Mouse (Mus musculus) heart, embryonic 15.5 days (tissue): Measurements from ENCODE around the gene Rcan1. TPM values are rescaled to one million over a fixed set of nuclear protein-coding genes. Genes with fewer than 3 reads are reported as not detected.
"Not testable (repeated sequence)": the region's sequence is repeated elsewhere in the genome, so short reads cannot be mapped to it uniquely, and the experiment has no call there.

Source experiments
- ATAC-seq: fragments of 200-750 bp; cut with Nextera tagmentation; replicated peaks from 2 replicates; pipeline ENCODE4 v1.8.0; 2017; ENCODE audit warnings: low read depth, moderate TSS enrichment; ENCODE audit not compliant: insufficient number of reproducible peaks, insufficient read depth, low FRiP score
- H3K27ac ChIP-seq: fragments of 300-500 bp; sonication (generic); 2 replicates; pipeline ENCODE4 v1.5.1; 2015; ENCODE audit warnings: mild to moderate bottlenecking, inconsistent platforms
- H3K27me3 ChIP-seq: fragments of 300-500 bp; sonication (generic); 2 replicates; pipeline ENCODE4 v1.6.1; 2015; ENCODE audit warnings: inconsistent platforms
- H3K36me3 ChIP-seq: fragments of 300-500 bp; sonication (generic); 2 replicates; pipeline ENCODE4 v1.6.1; 2015; ENCODE audit warnings: mild to moderate bottlenecking, inconsistent platforms
- H3K4me1 ChIP-seq: fragments of 300-500 bp; sonication (generic); replicated peaks from 2 replicates; pipeline ENCODE4 v1.6.1; 2015; ENCODE audit warnings: inconsistent platforms
- H3K4me2 ChIP-seq: fragments of 300-500 bp; sonication (generic); 2 replicates; pipeline ENCODE4 v1.6.1; 2015; ENCODE audit warnings: inconsistent platforms, mild to moderate bottlenecking, moderate library complexity
- H3K4me3 ChIP-seq: fragments of 300-500 bp; sonication (generic); 2 replicates; pipeline ENCODE4 v1.5.1; 2015; ENCODE audit warnings: mild to moderate bottlenecking, inconsistent platforms
- H3K9ac ChIP-seq: fragments of 300-500 bp; sonication (generic); 2 replicates; pipeline ENCODE4 v1.6.1; 2015; ENCODE audit warnings: mild to moderate bottlenecking, inconsistent platforms
- H3K9me3 ChIP-seq: fragments of 300-500 bp; sonication (generic); replicated peaks from 2 replicates; pipeline ENCODE4 v1.6.1; 2016; ENCODE audit warnings: inconsistent platforms
- WGBS: fragments of 180-500 bp; shearing (Covaris S2); methylation state at CpG from one replicate; pipeline ENCODE4 v1.1.7; 2015; ENCODE audit warnings: mixed read lengths; 5-methylcytosine and 5-hydroxymethylcytosine counted together
- polyA plus RNA-seq: library from polyadenylated mRNA; unstranded; fragments of >200 nt; fragmentation: Nextera tagmentation; extraction: Ambion mirVana; gene quantifications from 2 replicates; pipeline ENCODE4 v1.2.1, GENCODE M21; 2015

The Rcan1 gene
- polyA plus RNA-seq, 1 experiment from 2014 or later = 94.4 TPM

DNA sequence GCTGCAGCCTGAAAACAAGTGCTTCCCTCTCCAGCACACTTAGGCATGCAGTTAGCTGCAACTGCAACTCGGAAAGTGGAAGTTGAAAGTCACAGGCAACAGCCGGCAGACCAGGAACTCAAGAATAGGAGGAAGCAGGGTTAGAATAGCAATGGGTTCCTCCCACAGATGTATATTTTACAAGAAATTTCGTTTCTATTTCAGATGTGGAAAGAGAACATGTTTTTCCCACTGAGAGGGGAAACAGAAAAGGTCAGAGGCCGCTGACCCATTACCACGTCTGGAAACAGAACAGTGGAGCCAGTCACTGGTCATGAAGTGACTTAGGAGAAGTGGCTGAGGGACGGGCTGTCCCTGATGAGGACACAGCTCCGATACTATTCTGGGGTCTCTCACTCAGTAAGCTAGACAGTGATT is 55.0 kb downstream of the Rcan1 start:
- peak overlapping the region; percentile 81 for H3K27ac ChIP-seq
- H3K9ac ChIP-seq = no peak overlapping the region
- H3K27me3 ChIP-seq = no peaks in the 10 kb centered on the region
- H3K4me1 ChIP-seq = peaks cover 43% of the 10 kb centered on the region
- 31% methylated on average over 7 of the region's 7 CpGs for WGBS
- ATAC-seq = no peak
- H3K4me2 ChIP-seq = no peak overlapping the region
- no peaks in the 10 kb centered on the region for H3K9me3 ChIP-seq
- 0 out of 2 replicates have a peak, but pooled peaks cover 3% of the 10 kb centered on the region for H3K36me3 ChIP-seq
- no peak overlapping the region for H3K4me3 ChIP-seq

DNA sequence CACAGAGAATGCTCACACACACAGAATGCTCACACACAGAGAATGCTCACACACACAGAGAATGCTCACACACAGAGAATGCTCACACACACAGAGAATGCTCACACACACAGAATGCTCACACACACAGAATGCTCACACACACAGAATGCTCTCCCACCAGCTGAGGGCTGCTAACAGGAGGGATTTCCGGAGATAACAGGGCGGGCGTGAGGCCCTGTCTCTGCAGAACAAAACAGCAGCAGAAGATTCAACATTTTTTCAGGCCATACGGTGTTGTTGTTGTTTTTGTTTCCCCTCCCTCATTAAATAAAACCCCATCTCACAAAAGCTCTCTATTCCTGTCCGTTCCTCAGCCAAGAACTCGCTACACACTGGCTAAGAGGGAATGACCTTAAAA is 55.6 kb downstream of the Rcan1 start:
- H3K4me3 ChIP-seq, ATAC-seq, H3K27me3 ChIP-seq, H3K36me3 ChIP-seq, H3K9me3 ChIP-seq, H3K9ac ChIP-seq, H3K4me2 ChIP-seq: not testable (repeated sequence)
- Histone ChIP-seq H3K4me1 (peaks cover 40% of the 10 kb centered on the region), H3K27ac (peak overlapping the region; percentile 81)
- WGBS = 29% methylated on average over 6 of the region's 6 CpGs

DNA sequence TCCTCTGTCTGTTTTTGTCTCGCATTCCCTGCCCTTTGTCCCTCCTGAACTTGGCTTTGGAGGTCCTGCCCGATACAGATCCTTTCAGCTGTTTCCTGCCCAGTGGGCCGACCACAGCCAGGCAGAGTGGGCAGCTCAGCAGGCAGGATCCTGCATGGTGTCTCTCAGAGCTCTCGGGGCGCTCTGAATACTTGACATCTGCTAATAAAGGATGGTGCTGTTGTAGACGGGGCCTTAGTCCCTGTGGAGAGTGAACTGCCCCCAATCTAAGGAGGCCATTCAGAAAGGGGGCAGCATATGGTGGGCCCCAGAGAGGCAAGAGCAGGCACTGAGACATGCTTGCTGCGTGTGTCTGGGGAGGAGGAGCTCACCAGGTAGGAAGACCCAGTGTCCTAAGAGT is 57.8 kb downstream of the Rcan1 start:
- Histone ChIP-seq H3K4me2 (no peak overlapping the region), H3K4me3 (no peak overlapping the region), H3K36me3 (0 out of 2 replicates have a peak, but pooled peaks cover 3% of the 10 kb centered on the region), H3K9me3 (no peaks in the 10 kb centered on the region), H3K27me3 (no peaks in the 10 kb centered on the region), H3K27ac (peak overlapping the region; percentile 56), H3K9ac (peak overlapping the region; percentile 30), H3K4me1 (peaks cover 48% of the 10 kb centered on the region)
- WGBS = 46% methylated on average over 7 of the region's 7 CpGs
- ATAC-seq = no peak

DNA sequence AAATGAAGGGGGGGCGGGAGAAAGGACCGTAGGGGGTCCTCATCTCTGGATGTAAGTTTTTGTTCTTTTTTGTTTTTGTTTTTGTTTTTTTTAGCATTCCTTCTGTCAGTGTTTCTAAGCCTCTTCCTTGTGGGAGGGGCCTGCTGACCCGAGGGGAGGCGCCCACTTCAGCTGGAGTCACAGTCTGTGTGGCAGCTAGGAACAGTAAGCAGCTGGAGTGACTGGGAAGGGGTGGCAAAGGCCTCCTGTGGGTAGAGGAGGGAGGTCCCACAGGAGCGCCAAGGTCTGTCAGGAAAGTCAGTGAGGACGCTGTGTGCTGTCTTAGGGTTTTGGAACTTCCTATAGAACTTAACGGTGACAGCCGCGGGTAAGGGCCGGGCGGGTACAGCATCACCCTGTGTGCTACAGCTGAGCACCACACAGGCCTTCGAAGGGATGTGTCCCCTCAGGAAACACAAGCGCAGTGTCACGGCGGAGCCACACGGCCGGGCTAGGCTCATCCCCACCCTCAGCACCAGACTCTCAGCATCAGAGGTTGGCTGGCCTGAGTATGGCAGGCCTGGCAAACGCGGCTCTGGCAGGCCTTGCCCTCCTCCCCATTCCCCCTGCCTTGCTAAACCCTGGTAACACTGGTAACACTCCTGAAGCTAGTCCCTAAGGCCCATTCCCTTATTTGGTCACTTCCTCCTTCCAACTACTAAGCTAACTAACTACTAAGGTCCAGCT is 58.5 kb downstream of the Rcan1 start:
- H3K9ac ChIP-seq = no peak overlapping the region
- H3K4me2 ChIP-seq = no peak overlapping the region
- no peak; the same call in 1 of the 2 replicates for ATAC-seq
- whole genome bisulfite sequencing = 69% methylated on average over 19 of the region's 19 CpGs
- H3K9me3 ChIP-seq = no peaks in the 10 kb centered on the region
- no peak overlapping the region for H3K4me3 ChIP-seq
- peak overlapping the region; percentile 56 for H3K27ac ChIP-seq
- H3K27me3 ChIP-seq = no peaks in the 10 kb centered on the region
- no peaks in the 10 kb centered on the region for H3K36me3 ChIP-seq
- peaks cover 52% of the 10 kb centered on the region for H3K4me1 ChIP-seq

DNA sequence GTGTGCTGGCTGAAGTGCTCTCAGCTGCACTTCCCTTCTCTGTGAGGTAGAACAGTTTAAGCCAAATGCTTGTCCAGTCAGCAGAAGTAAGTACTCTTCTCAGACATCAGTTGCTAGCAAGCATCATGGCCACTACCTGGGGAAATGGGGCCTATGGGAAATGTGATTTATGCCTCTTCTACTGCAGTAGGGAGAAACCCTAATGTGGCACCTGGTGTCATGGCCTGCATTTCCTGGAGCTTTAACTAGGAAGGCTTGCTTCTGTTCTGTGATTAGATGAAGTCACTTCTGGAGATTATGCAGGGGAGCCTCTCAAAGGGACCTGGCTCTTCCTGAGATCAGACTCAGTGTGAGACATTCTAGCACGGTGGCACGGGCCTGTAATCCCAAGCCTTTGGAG is 60.3 kb downstream of the Rcan1 start:
- Histone ChIP-seq H3K27ac (no peak overlapping the region), H3K9ac (no peak overlapping the region), H3K4me2 (no peak overlapping the region), H3K4me1 (peaks cover 39% of the 10 kb centered on the region), H3K36me3 (no peaks in the 10 kb centered on the region), H3K4me3 (no peak overlapping the region), H3K27me3 (no peaks in the 10 kb centered on the region), H3K9me3 (no peaks in the 10 kb centered on the region)
- WGBS = 79% methylated on average over 2 of the region's 2 CpGs
- no peak for ATAC-seq

DNA sequence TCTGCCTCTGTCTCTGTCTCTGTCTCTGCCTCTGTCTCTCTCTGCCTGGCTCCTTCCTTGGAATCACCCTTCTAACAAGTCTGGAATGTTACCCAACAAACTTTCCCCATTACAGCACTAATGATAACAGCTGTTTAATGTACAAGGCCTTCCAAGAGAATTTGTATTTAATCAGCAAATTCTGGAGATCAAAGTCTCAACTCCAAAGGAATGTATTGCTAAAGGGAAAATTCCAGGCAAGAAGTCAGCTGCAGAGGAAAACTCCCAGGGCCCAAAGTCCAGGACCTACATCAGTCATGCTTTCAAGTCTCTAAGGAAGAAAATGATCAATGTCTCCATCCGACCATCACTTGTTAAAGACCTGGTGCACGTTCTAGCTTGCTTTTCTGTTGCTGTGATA is 62.8 kb downstream of the Rcan1 start:
- H3K9me3 ChIP-seq = no peaks in the 10 kb centered on the region
- peaks cover 34% of the 10 kb centered on the region for H3K4me1 ChIP-seq
- no peaks in the 10 kb centered on the region for H3K27me3 ChIP-seq
- H3K4me3 ChIP-seq = no peak overlapping the region
- WGBS = 67% methylated on average over 2 of the region's 2 CpGs
- H3K27ac ChIP-seq = no peak overlapping the region
- H3K9ac ChIP-seq = no peak overlapping the region
- no peaks in the 10 kb centered on the region for H3K36me3 ChIP-seq
- H3K4me2 ChIP-seq = no peak overlapping the region
- ATAC-seq = no peak

DNA sequence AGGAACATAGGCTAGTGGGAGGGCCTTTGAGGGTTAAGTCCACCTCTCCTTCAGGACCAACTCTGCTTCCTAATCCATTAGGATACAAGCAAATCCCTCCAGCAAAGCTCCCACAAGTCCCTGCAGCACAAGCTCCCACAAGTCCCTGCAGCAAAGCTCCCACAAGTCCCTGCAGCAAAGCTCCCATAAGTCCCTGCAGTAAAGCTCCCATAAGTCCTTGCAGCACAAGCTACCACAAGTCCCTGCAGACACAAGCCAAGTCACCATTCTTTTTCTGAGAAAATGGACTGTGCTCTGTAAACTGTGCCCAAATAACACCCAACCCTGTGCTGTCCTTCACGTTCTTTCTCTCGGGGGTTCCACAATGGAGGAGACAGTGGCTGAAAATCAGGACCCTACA is 66.5 kb downstream of the Rcan1 start:
- Histone ChIP-seq H3K4me3 (no peak overlapping the region), H3K4me1 (peaks cover 39% of the 10 kb centered on the region), H3K36me3 (no peaks in the 10 kb centered on the region), H3K9ac (no peak overlapping the region), H3K27ac (no peak overlapping the region), H3K9me3 (no peaks in the 10 kb centered on the region), H3K27me3 (no peaks in the 10 kb centered on the region), H3K4me2 (no peak overlapping the region)
- ATAC-seq = no peak
- WGBS = 96% methylated on average over 2 of the region's 2 CpGs

DNA sequence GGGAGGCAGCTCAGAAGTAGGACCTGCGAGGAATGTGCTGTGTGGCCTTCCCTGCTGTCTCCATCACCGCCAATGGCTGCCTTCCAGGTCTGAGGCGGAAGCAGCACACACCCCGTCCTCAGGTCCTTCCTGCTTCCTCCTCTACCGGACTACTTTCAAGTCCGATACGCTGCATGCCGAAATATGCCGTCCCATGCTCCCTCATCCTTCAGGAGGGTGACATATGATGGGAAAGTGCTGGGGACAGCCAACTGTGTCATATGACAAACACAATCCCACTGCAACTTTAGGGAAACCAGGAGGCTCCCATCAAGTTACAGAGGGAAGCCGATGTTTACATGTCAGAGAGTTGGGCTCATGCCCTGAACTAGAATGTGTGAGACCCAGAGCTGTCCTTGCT is 67.6 kb downstream of the Rcan1 start:
- Histone ChIP-seq H3K27ac (peak overlapping the region; percentile 35), H3K4me3 (no peak overlapping the region), H3K9me3 (no peaks in the 10 kb centered on the region), H3K9ac (no peak overlapping the region), H3K27me3 (no peaks in the 10 kb centered on the region), H3K4me2 (no peak overlapping the region), H3K4me1 (peaks cover 45% of the 10 kb centered on the region), H3K36me3 (no peaks in the 10 kb centered on the region)
- 51% methylated on average over 10 of the region's 10 CpGs for WGBS
- ATAC-seq = no peak

DNA sequence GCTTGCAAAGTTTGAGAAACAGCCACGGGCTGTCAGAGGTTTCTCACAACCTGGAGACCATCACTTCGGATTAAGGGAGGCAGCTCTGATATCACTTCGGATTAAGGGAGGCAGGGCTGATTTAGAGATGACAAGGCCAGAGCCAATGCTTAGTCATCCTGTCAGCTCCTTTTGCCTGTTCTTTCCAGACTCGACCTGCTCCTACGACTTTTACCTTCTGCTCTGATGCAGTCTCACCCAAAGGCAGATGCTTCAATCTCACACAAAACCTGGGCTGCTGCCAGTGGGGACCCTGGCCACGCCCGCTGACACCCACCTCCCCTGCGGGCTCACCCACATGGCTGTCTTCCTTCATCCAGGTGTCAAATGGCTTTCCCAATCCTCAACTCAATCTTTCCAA is 68.5 kb downstream of the Rcan1 start:
- H3K4me3 ChIP-seq = no peak overlapping the region
- no peak overlapping the region for H3K4me2 ChIP-seq
- H3K36me3 ChIP-seq = no peaks in the 10 kb centered on the region
- no peak for ATAC-seq
- peak overlapping the region; percentile 35; the same call in 1 of the 2 replicates for H3K27ac ChIP-seq
- H3K9ac ChIP-seq = no peak overlapping the region
- H3K9me3 ChIP-seq = no peaks in the 10 kb centered on the region
- H3K4me1 ChIP-seq = peaks cover 47% of the 10 kb centered on the region
- 43% methylated on average over 8 of the region's 8 CpGs for WGBS
- no peaks in the 10 kb centered on the region for H3K27me3 ChIP-seq

DNA sequence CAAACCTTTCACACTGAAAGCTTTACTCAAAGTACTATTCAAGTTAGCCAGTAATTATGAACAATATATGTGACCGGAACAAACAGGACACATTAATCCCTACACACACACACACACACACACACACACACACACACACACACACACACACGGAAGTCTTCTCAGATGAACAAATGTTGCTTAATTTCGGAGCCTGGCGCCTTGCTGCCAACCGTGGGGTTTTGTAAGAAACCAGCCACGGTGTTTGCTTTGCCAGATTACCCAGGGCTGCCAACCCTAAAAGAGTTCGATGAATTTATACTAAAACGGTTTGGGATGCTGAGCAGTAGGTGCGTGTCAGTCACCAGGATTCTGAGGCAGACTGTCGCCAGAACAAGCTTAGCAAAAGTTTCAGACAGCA is 69.5 kb downstream of the Rcan1 start:
- H3K9ac ChIP-seq = no peak overlapping the region
- H3K27me3 ChIP-seq = no peaks in the 10 kb centered on the region
- no peak overlapping the region for H3K27ac ChIP-seq
- peaks cover 56% of the 10 kb centered on the region for H3K4me1 ChIP-seq
- no peaks in the 10 kb centered on the region for H3K9me3 ChIP-seq
- no peak overlapping the region for H3K4me2 ChIP-seq
- H3K36me3 ChIP-seq = peaks cover 5% of the 10 kb centered on the region
- ATAC-seq = no peak
- H3K4me3 ChIP-seq = no peak overlapping the region
- WGBS = 54% methylated on average over 10 of the region's 10 CpGs

DNA sequence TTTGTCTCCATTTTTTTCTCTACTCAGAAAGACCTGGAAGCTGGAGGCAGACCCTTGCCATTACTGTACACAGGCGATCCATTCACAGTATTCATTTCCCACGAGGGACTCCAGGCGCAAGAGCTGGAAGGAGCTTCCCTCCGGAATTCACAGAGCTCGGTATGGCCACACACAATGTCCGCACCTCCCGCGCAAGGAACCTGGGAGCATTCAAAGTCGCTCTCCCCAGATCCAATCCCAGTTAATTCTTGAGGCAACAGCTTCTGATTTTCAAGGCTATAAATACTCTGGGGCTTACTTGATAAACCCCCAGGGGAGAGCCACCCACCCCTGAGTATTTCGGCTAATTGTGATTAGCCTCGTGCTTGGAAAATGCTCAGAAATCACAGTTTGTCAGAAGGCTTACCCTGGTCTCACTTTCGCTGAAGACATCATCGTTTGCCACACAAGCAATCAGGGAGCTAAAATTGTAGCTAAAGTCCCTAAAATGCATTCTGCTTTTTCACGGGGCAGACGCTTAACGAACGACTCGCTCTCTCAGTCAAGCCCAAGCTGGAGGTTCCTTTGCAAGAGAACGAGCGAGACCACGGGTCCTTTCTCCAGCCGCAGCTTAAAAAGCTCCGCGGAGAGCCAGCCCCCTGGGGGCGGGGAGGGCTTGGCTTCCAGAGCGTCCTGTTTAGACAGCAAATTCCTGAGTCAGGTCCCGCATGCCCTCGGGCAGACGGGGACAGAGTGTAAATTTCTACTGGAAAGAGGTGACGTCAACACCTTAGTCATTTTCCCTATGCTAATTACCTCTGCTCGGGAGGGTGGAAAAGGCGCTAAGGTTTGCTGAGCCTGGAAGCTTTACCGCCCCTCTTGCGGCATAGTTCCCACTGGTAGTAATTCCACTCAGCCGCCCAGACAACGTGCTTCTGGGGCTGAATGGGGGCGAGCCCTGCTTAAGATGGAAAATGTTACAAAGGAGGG is 70.9 kb downstream of the Rcan1 start:
- Histone ChIP-seq H3K36me3 (peaks cover 16% of the 10 kb centered on the region), H3K9ac (peak overlapping the region; percentile 64), H3K27ac (peak overlapping the region; percentile 91), H3K4me3 (peak overlapping the region; percentile 53), H3K4me2 (peak overlapping the region; percentile 67), H3K4me1 (peaks cover 63% of the 10 kb centered on the region), H3K9me3 (no peaks in the 10 kb centered on the region), H3K27me3 (no peaks in the 10 kb centered on the region)
- ATAC-seq = peak; percentile 88
- under 1% methylated on average over 37 of the region's 37 CpGs for WGBS
